Mouse (Mus musculus): ENCODE measurements around the gene Hbb-bh2.

DNA sequence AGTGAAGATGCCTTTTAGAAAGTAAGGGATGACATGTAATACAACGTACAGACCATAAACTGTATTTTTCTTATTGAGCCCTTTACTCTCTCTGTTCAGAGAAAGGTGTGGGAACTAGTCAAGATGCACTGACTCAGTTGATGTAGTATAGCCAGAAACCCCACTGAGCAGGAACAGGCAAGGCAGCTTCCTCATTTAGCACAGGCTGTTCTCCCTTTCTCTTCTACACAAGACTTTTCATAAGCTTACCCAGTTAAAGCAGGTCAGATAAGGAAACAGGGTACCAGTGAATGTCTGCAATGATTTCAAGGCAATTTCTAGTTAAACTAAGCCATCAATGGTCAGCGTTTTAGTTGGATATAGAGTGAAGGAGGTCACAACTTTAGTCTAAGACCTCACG is 21.2 kb upstream of the Hbb-bh2 start:
- no peak for TF ChIP-seq CTCF (IDR thresholded peaks at IDR 0.05; ENCODE audit: control insufficient read depth, insufficient read depth, low read length)
- TF ChIP-seq POLR2A (IDR thresholded peaks at IDR 0.05; ENCODE audit: borderline replicate concordance, control insufficient read depth, low read depth, low read length) = no peak
